Comparison of ENCODE assay signal across 10 mouse cellular contexts in genomic region chrX:111537859-111538258, GRCm38 (mm10). TPM values are rescaled to one million over a fixed set of nuclear protein-coding genes. Genes with fewer than 3 reads are reported as not detected.
DNase-seq lines count a peak whose midpoint lies in the region; ATAC-seq and TF ChIP-seq lines count a peak whose summit lies in the region.
"Had no signal": no experiment of that assay in that cellular context is flagged by ENCODE, and none has a peak within 500 bp of the region (broad histone marks: within the 10 kb centered on the region; RNA-seq: fewer than 3 reads in every experiment).

Gene Rps6ka6 (minus strand): TSS chrX:111537959.

- H3K27me3 ChIP-seq in embryonic facial prominence, embryonic 15.5 days: no peaks in the 10 kb centered on the region
- no peaks in the 10 kb centered on the region for H3K27me3 ChIP-seq in intestine, embryonic 14.5 days (replicated peaks; ENCODE audit: control insufficient read depth, insufficient read depth, low read length)
- no peaks in the 10 kb centered on the region for H3K27me3 ChIP-seq in midbrain, postnatal 0 days (ENCODE audit: insufficient read depth, low read length)

- H3K4me3 ChIP-seq in embryonic facial prominence, embryonic 15.5 days (replicated peaks): no peak within 1 kb of the TSS
- H3K4me3 ChIP-seq in intestine, embryonic 14.5 days (ENCODE audit: low read depth, low read length): no peak within 1 kb of the TSS
- no peak within 1 kb of the TSS for H3K4me3 ChIP-seq in midbrain, postnatal 0 days (ENCODE audit: low read depth, low read length)

- no peaks in the 10 kb centered on the region for H3K9me3 ChIP-seq in embryonic facial prominence, embryonic 15.5 days (replicated peaks)
- H3K9me3 ChIP-seq in intestine, embryonic 14.5 days (ENCODE audit: control insufficient read depth, low read length): no peaks in the 10 kb centered on the region
- H3K9me3 ChIP-seq in midbrain, postnatal 0 days (ENCODE audit: low read length): no peaks in the 10 kb centered on the region

- WGBS in embryonic facial prominence, embryonic 15.5 days: 69% methylated on average over 10 of the region's 10 CpGs
- WGBS in intestine, embryonic 14.5 days: 44% methylated on average over 10 of the region's 10 CpGs
- 76% methylated on average over 10 of the region's 10 CpGs for WGBS in midbrain, postnatal 0 days

- H3K27ac ChIP-seq in embryonic facial prominence, embryonic 15.5 days (replicated peaks): no peak within 1 kb of the TSS
- no peak within 1 kb of the TSS for H3K27ac ChIP-seq in intestine, embryonic 14.5 days (ENCODE audit: low read depth)
- H3K27ac ChIP-seq in midbrain, postnatal 0 days (ENCODE audit: low read depth, low read length): no peak within 1 kb of the TSS

- no peaks in the 10 kb centered on the region for H3K36me3 ChIP-seq in embryonic facial prominence, embryonic 15.5 days
- H3K36me3 ChIP-seq in intestine, embryonic 14.5 days (ENCODE audit: control insufficient read depth, insufficient read depth, low read length): no peaks in the 10 kb centered on the region
- no peaks in the 10 kb centered on the region for H3K36me3 ChIP-seq in midbrain, postnatal 0 days (ENCODE audit: insufficient read depth, low read length)

- ATAC-seq in embryonic facial prominence, embryonic 15.5 days (ENCODE audit: insufficient number of reproducible peaks, low FRiP score, low TSS enrichment, low read depth): no peak
- no peak for ATAC-seq in intestine, embryonic 14.5 days (replicated peaks; ENCODE audit: low FRiP score, low TSS enrichment, low read depth)
- no peak for ATAC-seq in midbrain, postnatal 0 days (ENCODE audit: low FRiP score)
- ATAC-seq: CD4-positive, CD25-positive, alpha-beta regulatory T cell, adult 4 months had no signal

- no peak within 1 kb of the TSS for H3K4me2 ChIP-seq in embryonic facial prominence, embryonic 15.5 days (replicated peaks)
- H3K4me2 ChIP-seq in intestine, embryonic 14.5 days (ENCODE audit: low read length): no peak within 1 kb of the TSS
- H3K4me2 ChIP-seq in midbrain, postnatal 0 days (ENCODE audit: low read depth, low read length, poor library complexity, severe bottlenecking): no peak within 1 kb of the TSS

- TF ChIP-seq CTCF in midbrain, postnatal 0 days (IDR thresholded peaks at IDR 0.05): no peak

- DNase-seq in layer of hippocampus, postnatal 10 days (ENCODE audit: low spot score in 2 of 2): no peak
- DNase-seq in layer of hippocampus, postnatal 14 days (ENCODE audit: low spot score in 2 of 2): no peak
- no peak for DNase-seq in intestine, embryonic 14.5 days (ENCODE audit: low spot score)
- DNase-seq in midbrain, postnatal 0 days (ENCODE audit: low spot score): no peak
- DNase-seq in spleen, adult 18-20 months: no peak
- no peak for DNase-seq in cerebellum, postnatal 10 days
- DNase-seq in right cerebral cortex, postnatal 10 days (ENCODE audit: low spot score in 2 of 2): no peak
- DNase-seq: thymus, postnatal 36 days had no signal

- H3K9ac ChIP-seq in embryonic facial prominence, embryonic 15.5 days: no peak within 1 kb of the TSS
- no peak within 1 kb of the TSS for H3K9ac ChIP-seq in intestine, embryonic 14.5 days (ENCODE audit: low read length)
- no peak within 1 kb of the TSS for H3K9ac ChIP-seq in midbrain, postnatal 0 days (replicated peaks; ENCODE audit: low read length, poor library complexity, severe bottlenecking)

- H3K4me1 ChIP-seq in embryonic facial prominence, embryonic 15.5 days: no peaks in the 10 kb centered on the region
- H3K4me1 ChIP-seq in intestine, embryonic 14.5 days (replicated peaks; ENCODE audit: control insufficient read depth, insufficient read depth, low read length): no peaks in the 10 kb centered on the region
- no peaks in the 10 kb centered on the region for H3K4me1 ChIP-seq in midbrain, postnatal 0 days (ENCODE audit: insufficient read depth, low read length)

RNA-seq across cellular contexts. Expression of gene Rps6ka6, which starts in this region (rescaled TPM):
- 10 to 100 TPM; 11.3 to 11.4 TPM for total RNA-seq in layer of hippocampus, postnatal 10 days (2021)
- 1 to 10 TPM; 6.4 to 7.7 TPM for total RNA-seq in layer of hippocampus, postnatal 14 days (2021)
- polyA plus RNA-seq in embryonic facial prominence, embryonic 15.5 days (2015; fragmentation: Nextera tagmentation; extraction: Ambion mirVana): 13.6 and 13.7 TPM in 2 replicates
- polyA plus RNA-seq in intestine, embryonic 14.5 days (2014; fragmentation: Nextera tagmentation; extraction: Ambion mirVana): 26.6 and 29.3 TPM in 2 replicates
- 68.9 and 70.5 TPM in 2 replicates for total RNA-seq in midbrain, postnatal 0 days (2014; rRNA removed)
- polyA plus RNA-seq in midbrain, postnatal 0 days (2015; fragmentation: Nextera tagmentation; extraction: Ambion mirVana): 26.6 and 30.3 TPM in 2 replicates
- polyA plus RNA-seq: CD4-positive, CD25-positive, alpha-beta regulatory T cell, adult 4 months had no signal
